ENCODE assay signal across 11 mouse cellular contexts in the genomic region with DNA sequence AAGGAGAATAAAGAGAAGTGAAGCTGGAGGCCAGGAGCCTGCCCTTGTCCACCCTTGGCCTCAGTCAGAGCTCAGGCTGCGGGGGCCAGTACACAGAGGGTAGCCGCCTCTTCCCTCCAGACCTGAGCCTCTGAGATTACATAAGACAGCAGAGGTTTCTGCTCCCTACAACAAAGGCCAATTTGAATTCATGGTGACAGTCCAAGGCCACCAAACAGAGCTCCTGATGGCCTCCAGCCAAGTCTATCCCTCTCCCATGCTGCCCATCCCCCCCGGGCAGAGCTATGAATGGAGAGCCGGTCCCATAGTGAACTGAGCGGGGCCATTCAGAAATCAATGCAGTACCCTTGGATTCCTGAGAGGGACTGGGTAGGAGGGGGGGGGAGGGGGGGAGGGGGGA. TPM values are rescaled to one million over a fixed set of nuclear protein-coding genes. Genes with fewer than 3 reads are reported as not detected.
DNase-seq lines count a peak whose midpoint lies in the region; ATAC-seq and TF ChIP-seq lines count a peak whose summit lies in the region.
"Had no signal": no experiment of that assay in that cellular context is flagged by ENCODE, and none has a peak within 500 bp of the region (broad histone marks: within the 10 kb centered on the region; RNA-seq: fewer than 3 reads in every experiment).

No protein-coding gene starts in this region.

- TF ChIP-seq POLR2A in brain, embryonic 14.5 days (IDR thresholded peaks at IDR 0.05; ENCODE audit: borderline replicate concordance, extremely low read depth, insufficient read depth, insufficient read length, poor library complexity, severe bottlenecking) = no peak

- no peak overlapping the region for H3K9ac ChIP-seq in hindbrain, embryonic 12.5 days
- H3K9ac ChIP-seq in midbrain, embryonic 14.5 days (replicated peaks; ENCODE audit: low read length) = no peak overlapping the region

- intact Hi-C loops in left cerebral cortex, postnatal 4 days (cut with DNase I) = no loop called here
- intact Hi-C loops in left cerebral cortex, postnatal 25 days (cut with DNase I) = loop anchor here (5.0 kb wide), 1 partner anchor 129 kb away; no protein-coding TSS in a partner anchor

- DNase-seq in left cerebral cortex, postnatal 4 days = peak; percentile 65
- no peak for DNase-seq in left cerebral cortex, postnatal 25 days (ENCODE audit: low spot score in 2 of 2)
- peak; percentile 76 for DNase-seq in brain, embryonic 14.5 days (ENCODE audit: low read depth)
- DNase-seq in midbrain, embryonic 14.5 days = peak; percentile 75
- DNase-seq in thymus, postnatal 0 days (ENCODE audit: low spot score) = no peak
- no peak for DNase-seq in kidney, adult 9 months
- DNase-seq in lung, postnatal 10 days = no peak

- no peak overlapping the region for H3K27ac ChIP-seq in hindbrain, embryonic 12.5 days
- no peak overlapping the region for H3K27ac ChIP-seq in midbrain, embryonic 14.5 days (replicated peaks; ENCODE audit: low read depth, low read length)
- H3K27ac ChIP-seq: left cerebral cortex, adult 2 months had no signal

- no peak overlapping the region for H3K4me2 ChIP-seq in hindbrain, embryonic 12.5 days (replicated peaks)
- H3K4me2 ChIP-seq in midbrain, embryonic 14.5 days (ENCODE audit: low read length) = no peak overlapping the region

- whole genome bisulfite sequencing in hindbrain, embryonic 12.5 days = 57% methylated on average over 5 of the region's 5 CpGs
- 29% methylated on average over 5 of the region's 5 CpGs for WGBS in midbrain, embryonic 14.5 days

- H3K4me1 ChIP-seq in hindbrain, embryonic 12.5 days = peaks cover 14% of the 10 kb centered on the region
- no peaks in the 10 kb centered on the region for H3K4me1 ChIP-seq in midbrain, embryonic 14.5 days (ENCODE audit: control insufficient read depth, insufficient read depth, low read length)

- H3K36me3 ChIP-seq in hindbrain, embryonic 12.5 days = 0 out of 2 replicates have a peak, but pooled peaks cover 7% of the 10 kb centered on the region
- H3K36me3 ChIP-seq in midbrain, embryonic 14.5 days (ENCODE audit: control insufficient read depth, insufficient read depth, low read length) = no peaks in the 10 kb centered on the region

- peak; percentile 73 for ATAC-seq in hindbrain, embryonic 12.5 days (ENCODE audit: low FRiP score)
- peak; percentile 58; the same call in 1 of the 2 replicates for ATAC-seq in midbrain, embryonic 14.5 days (ENCODE audit: low FRiP score, low TSS enrichment)

- no peaks in the 10 kb centered on the region for H3K9me3 ChIP-seq in hindbrain, embryonic 12.5 days (replicated peaks)
- no peaks in the 10 kb centered on the region for H3K9me3 ChIP-seq in midbrain, embryonic 14.5 days (ENCODE audit: control insufficient read depth, low read length)
- H3K9me3 ChIP-seq: G1E had no signal

- H3K27me3 ChIP-seq in hindbrain, embryonic 12.5 days = no peaks in the 10 kb centered on the region
- no peaks in the 10 kb centered on the region for H3K27me3 ChIP-seq in midbrain, embryonic 14.5 days (ENCODE audit: control insufficient read depth, insufficient read depth, low read length)

- TF ChIP-seq CTCF in brain, embryonic 14.5 days (IDR thresholded peaks at IDR 0.05; ENCODE audit: borderline replicate concordance, extremely low read depth, insufficient read depth, insufficient read length) = no peak

- no peak overlapping the region for H3K4me3 ChIP-seq in hindbrain, embryonic 12.5 days
- no peak overlapping the region for H3K4me3 ChIP-seq in midbrain, embryonic 14.5 days (replicated peaks; ENCODE audit: low read depth, low read length)
- H3K4me3 ChIP-seq: left cerebral cortex, adult 2 months; myocyte had no signal

RNA-seq across cellular contexts. Expression of gene Olfr412, which starts 31.6 kb away (rescaled TPM):
- not detected for total RNA-seq in left cerebral cortex, postnatal 4 days (2021)
- not detected for total RNA-seq in left cerebral cortex, postnatal 25 days (2021)
- not detected in 2 replicates for polyA plus RNA-seq in brain, embryonic 14.5 days (2012; rRNA removed)
- polyA plus RNA-seq in hindbrain, embryonic 12.5 days (2016; fragmentation: Nextera tagmentation; extraction: Ambion mirVana) = not detected in 2 replicates
- not detected in 2 replicates for polyA plus RNA-seq in midbrain, embryonic 14.5 days (2014; fragmentation: Nextera tagmentation; extraction: Ambion mirVana)
- polyA plus RNA-seq in thymus, postnatal 0 days (2015; fragmentation: Nextera tagmentation; extraction: Ambion mirVana) = not detected in 2 replicates
- total RNA-seq: left cerebral cortex, adult 2 months had no signal
- polyA plus RNA-seq: G1E, myocyte had no signal

RNA-seq across cellular contexts. Expression of gene Olfr411, which starts 41.0 kb away (rescaled TPM):
- not detected for total RNA-seq in left cerebral cortex, postnatal 4 days (2021)
- not detected for total RNA-seq in left cerebral cortex, postnatal 25 days (2021)
- polyA plus RNA-seq in brain, embryonic 14.5 days (2012; rRNA removed) = not detected in 2 replicates
- not detected in 2 replicates for polyA plus RNA-seq in hindbrain, embryonic 12.5 days (2016; fragmentation: Nextera tagmentation; extraction: Ambion mirVana)
- not detected in 2 replicates for polyA plus RNA-seq in midbrain, embryonic 14.5 days (2014; fragmentation: Nextera tagmentation; extraction: Ambion mirVana)
- not detected in 2 replicates for polyA plus RNA-seq in thymus, postnatal 0 days (2015; fragmentation: Nextera tagmentation; extraction: Ambion mirVana)
- total RNA-seq: left cerebral cortex, adult 2 months had no signal
- polyA plus RNA-seq: G1E, myocyte had no signal

RNA-seq across cellular contexts. Expression of gene Olfr410, which starts 55.7 kb away (rescaled TPM):
- not detected for total RNA-seq in left cerebral cortex, postnatal 4 days (2021)
- not detected for total RNA-seq in left cerebral cortex, postnatal 25 days (2021)
- polyA plus RNA-seq in brain, embryonic 14.5 days (2012; rRNA removed) = not detected in 2 replicates
- polyA plus RNA-seq in hindbrain, embryonic 12.5 days (2016; fragmentation: Nextera tagmentation; extraction: Ambion mirVana) = not detected in 2 replicates
- polyA plus RNA-seq in midbrain, embryonic 14.5 days (2014; fragmentation: Nextera tagmentation; extraction: Ambion mirVana) = not detected in 2 replicates
- not detected in 2 replicates for polyA plus RNA-seq in thymus, postnatal 0 days (2015; fragmentation: Nextera tagmentation; extraction: Ambion mirVana)
- total RNA-seq: left cerebral cortex, adult 2 months had no signal
- polyA plus RNA-seq: G1E, myocyte had no signal

Comparison
In these comparisons a context has a peak if more than half of its experiments do, and no peak if none do; other contexts are left out.
1. DNase-seq: peak in left cerebral cortex, postnatal 4 days (single experiment), brain, embryonic 14.5 days (single experiment) and midbrain, embryonic 14.5 days (single experiment); none in left cerebral cortex, postnatal 25 days (0 of 2), thymus, postnatal 0 days (single experiment), kidney, adult 9 months (single experiment) and lung, postnatal 10 days (single experiment).